Mouse (Mus musculus) spleen, adult 2 months (tissue): ENCODE results near the gene Apbb2. TPM values are rescaled to one million over a fixed set of nuclear protein-coding genes. Genes with fewer than 3 reads are reported as not detected.

ENCODE experiments used
- DNase-seq, 2 experiments: peaks; one replicate each; pipeline versions ENCODE4 v3.0.0 to v3.0.0-alpha.2; 2012 to 2021; ENCODE audit warnings: low spot score in 2 of 2, low read depth in 1 of 2
- H3K27ac ChIP-seq: fragments of 200-500 bp; 2 replicates; pipeline ENCODE4 v1.5.1; 2012; ENCODE audit warnings: low read length, inconsistent platforms; ENCODE audit not compliant: insufficient read depth
- H3K27me3 ChIP-seq: fragments of 200-500 bp; 2 replicates; pipeline ENCODE4 v1.6.1; 2012; ENCODE audit warnings: mild to moderate bottlenecking, moderate library complexity, low read length, inconsistent platforms; ENCODE audit not compliant: control insufficient read depth, insufficient read depth
- H3K36me3 ChIP-seq: fragments of 200-500 bp; 2 replicates; pipeline ENCODE4 v1.6.1; 2012; ENCODE audit warnings: mild to moderate bottlenecking, low read length, inconsistent platforms; ENCODE audit not compliant: control insufficient read depth, insufficient read depth
- H3K4me1 ChIP-seq: fragments of 200-500 bp; 2 replicates; pipeline ENCODE4 v1.6.1; 2011; ENCODE audit warnings: inconsistent platforms; ENCODE audit not compliant: control insufficient read depth, insufficient read depth, insufficient read length
- H3K4me3 ChIP-seq: fragments of 200-500 bp; 2 replicates; pipeline ENCODE4 v1.5.1; 2011; ENCODE audit warnings: mild to moderate bottlenecking, inconsistent platforms; ENCODE audit not compliant: insufficient read depth, insufficient read length; ENCODE audit errors: extremely low read depth
- CTCF ChIP-seq: fragments of 200-500 bp; IDR thresholded peaks from 2 replicates; pipeline ENCODE4 v1.5.1; 2011; ENCODE audit warnings: mild to moderate bottlenecking, inconsistent platforms; ENCODE audit not compliant: insufficient read depth, insufficient read length, insufficient replicate concordance; ENCODE audit errors: extremely low read depth
- POLR2A ChIP-seq: fragments of 200-500 bp; IDR thresholded peaks from 2 replicates; pipeline ENCODE4 v1.6.1; 2011; ENCODE audit warnings: low read depth, low read length, inconsistent platforms
- WGBS: fragments of 180-500 bp; shearing (Covaris S2); methylation state at CpG from one replicate; pipeline ENCODE4 v1.1.7; 2018; 5-methylcytosine and 5-hydroxymethylcytosine counted together
- polyA plus RNA-seq: library from polyadenylated mRNA; depleted of rRNA; stranded (reverse); fragments of >200 nt; gene quantifications from 2 replicates; pipeline ENCODE4 v1.2.3, GENCODE M21; 2012

Apbb2 gene
- polyA plus RNA-seq, 1 experiment, result 2.6 TPM

DNA sequence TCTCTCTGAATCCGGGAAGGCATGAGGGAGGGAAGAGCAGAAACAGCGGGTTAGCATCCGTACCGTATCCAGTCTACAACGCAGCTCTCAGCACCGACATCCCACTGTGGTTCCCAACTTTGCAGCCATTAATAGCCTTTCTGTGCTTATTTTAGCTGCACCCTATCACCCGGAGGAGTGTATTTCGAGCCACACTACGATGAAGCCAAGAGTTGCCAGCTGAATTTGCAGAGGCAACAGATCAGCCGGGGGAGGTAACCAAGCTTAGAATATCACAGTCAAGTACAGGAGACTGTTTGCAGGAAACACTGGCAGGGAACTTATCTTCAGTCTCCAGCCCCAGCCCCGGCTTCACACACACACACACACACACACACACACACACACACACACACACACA lies 295.0 kb downstream of the Apbb2 start:
- Histone ChIP-seq H3K27me3 (no peaks in the 10 kb centered on the region), H3K36me3 (no peaks in the 10 kb centered on the region), H3K4me3 (no peak overlapping the region), H3K27ac (no peak overlapping the region), H3K4me1 (no peaks in the 10 kb centered on the region)
- WGBS, result 41% methylated on average over 11 of the region's 11 CpGs
- no peak for DNase-seq
- TF ChIP-seq CTCF (no peak), POLR2A (no peak)

DNA sequence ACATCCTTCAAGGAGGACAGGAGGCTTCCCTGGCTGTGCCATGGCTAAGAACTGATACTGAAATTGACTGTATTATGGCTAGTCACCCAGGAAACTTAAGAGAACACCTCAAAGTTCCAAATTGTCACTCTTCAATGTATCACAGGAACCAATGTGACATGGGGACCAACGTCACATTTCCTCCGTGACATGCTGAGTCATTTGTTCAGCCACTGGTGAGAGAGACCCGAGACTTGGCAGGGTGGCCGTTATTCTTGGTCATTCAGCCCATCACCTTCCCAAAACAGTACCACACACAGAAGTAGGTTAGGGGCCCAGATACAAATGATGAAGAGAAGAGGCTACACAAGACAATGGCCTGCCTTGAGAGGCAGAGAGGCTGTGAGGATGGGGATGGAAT lies 295.5 kb downstream of the Apbb2 start:
- Histone ChIP-seq H3K4me1 (no peaks in the 10 kb centered on the region), H3K27ac (no peak overlapping the region), H3K36me3 (no peaks in the 10 kb centered on the region), H3K4me3 (no peak overlapping the region), H3K27me3 (no peaks in the 10 kb centered on the region)
- WGBS, result 28% methylated on average over 4 of the region's 4 CpGs
- DNase-seq, result no peak
- TF ChIP-seq POLR2A (no peak), CTCF (no peak)

DNA sequence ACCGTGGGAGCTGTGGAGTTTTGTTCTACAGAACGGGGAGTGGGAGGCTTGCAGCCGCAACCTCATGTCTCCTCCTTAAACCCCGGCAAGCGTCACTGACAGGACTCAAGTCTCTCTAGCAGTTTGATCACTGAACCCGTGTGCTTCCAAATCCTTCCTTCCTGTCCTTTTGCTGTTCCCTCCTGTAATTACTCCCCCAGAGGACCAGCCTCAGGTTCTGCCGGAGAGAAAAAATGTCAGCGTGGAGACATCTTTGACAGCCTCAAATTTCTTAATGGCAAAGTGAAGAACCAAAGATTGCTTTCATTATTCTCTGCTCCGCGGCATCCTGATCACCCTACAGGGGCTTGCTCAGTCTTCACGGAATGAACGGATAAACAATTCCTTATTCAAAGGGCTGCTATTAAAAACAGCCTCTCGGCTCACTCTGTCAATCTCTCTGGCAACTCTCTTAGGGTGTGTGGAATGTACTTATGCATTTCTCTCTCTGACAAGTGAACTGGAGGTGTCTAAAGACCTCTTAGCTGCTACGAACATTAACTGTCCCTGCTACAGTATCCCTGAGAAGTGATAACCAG lies 298.7 kb downstream of the Apbb2 start:
- no peak for DNase-seq
- H3K36me3 ChIP-seq, result no peaks in the 10 kb centered on the region
- 89% methylated on average over 14 of the region's 14 CpGs for WGBS
- H3K27me3 ChIP-seq, result no peaks in the 10 kb centered on the region
- H3K27ac ChIP-seq, result no peak overlapping the region
- H3K4me3 ChIP-seq, result no peak overlapping the region
- no peaks in the 10 kb centered on the region for H3K4me1 ChIP-seq
- TF ChIP-seq POLR2A (no peak), CTCF (no peak)

DNA sequence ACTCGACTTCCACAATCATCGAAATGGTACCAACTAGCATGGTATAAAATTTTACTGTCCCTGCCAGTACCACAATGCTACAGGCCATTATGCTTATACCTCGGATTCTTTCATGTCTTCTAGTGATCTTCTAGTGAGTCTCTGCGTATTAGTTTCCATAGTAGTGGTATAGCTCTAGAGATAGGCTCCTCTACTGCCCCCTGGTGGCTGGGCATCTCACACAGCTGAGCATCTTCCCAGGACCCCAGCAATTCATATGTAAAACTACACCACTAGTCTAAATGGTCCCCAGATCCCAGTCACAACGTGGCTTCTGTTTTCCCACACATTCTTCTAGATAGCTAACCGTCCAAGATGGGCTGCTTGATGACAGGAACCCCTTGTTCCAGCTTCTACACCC lies 299.2 kb downstream of the Apbb2 start:
- peak; percentile 30; the same call in 1 of the 2 replicates for TF ChIP-seq CTCF
- TF ChIP-seq POLR2A, result no peak
- H3K4me1 ChIP-seq, result no peaks in the 10 kb centered on the region

DNA sequence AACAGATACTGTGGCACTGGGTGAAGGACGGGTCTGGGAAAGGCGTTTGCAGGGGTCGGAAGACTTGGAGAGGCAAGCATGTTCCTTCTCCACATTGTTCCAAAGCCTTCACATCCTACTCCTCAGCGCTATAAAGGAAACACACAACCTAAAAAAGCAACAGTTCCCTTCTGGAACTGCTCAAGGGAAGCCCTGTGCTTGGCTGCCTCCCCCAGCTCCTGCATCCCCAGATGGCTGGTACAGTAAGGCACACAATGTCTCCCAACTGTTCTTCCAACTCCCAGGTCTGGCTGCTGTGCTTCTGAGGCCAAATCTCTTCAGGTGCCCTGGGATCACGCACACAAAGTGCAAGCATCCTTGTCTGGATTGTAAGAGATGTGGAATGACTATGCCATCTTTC lies 302.8 kb downstream of the Apbb2 start:
- Histone ChIP-seq H3K27me3 (no peaks in the 10 kb centered on the region), H3K36me3 (no peaks in the 10 kb centered on the region), H3K4me3 (no peak overlapping the region), H3K27ac (no peak overlapping the region), H3K4me1 (no peaks in the 10 kb centered on the region)
- WGBS, result 94% methylated on average over 5 of the region's 5 CpGs
- no peak for DNase-seq
- TF ChIP-seq POLR2A (no peak), CTCF (no peak)

More for the DNA sequence above, 299.2 kb downstream of the Apbb2 start:
- H3K36me3 ChIP-seq, result no peaks in the 10 kb centered on the region
- no peak overlapping the region for H3K4me3 ChIP-seq
- DNase-seq, result peak; percentile 18 to 62
- WGBS, result 55% methylated on average over 6 of the region's 6 CpGs
- H3K27me3 ChIP-seq, result no peaks in the 10 kb centered on the region
- no peak overlapping the region for H3K27ac ChIP-seq

DNA sequence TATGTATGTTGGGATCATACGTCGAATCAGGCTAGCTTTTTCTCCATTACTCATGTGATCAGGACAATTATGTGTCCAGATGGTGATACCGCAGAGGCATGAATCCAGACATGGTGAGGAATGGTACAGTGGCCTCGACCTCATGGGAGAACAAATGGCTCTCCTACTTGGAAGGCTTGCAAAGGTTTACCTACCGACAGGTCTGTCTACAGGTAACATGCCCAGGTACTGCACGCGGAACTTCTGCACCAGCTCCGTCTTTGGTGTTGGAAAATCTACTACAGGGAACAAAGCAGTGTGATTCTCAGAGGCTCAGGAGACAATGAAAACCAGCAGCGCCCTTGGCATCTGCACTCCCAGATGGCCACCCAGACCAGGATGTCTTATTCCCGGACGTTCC lies 307.8 kb downstream of the Apbb2 start:
- H3K27ac ChIP-seq, result no peak overlapping the region
- H3K4me3 ChIP-seq, result no peak overlapping the region

DNA sequence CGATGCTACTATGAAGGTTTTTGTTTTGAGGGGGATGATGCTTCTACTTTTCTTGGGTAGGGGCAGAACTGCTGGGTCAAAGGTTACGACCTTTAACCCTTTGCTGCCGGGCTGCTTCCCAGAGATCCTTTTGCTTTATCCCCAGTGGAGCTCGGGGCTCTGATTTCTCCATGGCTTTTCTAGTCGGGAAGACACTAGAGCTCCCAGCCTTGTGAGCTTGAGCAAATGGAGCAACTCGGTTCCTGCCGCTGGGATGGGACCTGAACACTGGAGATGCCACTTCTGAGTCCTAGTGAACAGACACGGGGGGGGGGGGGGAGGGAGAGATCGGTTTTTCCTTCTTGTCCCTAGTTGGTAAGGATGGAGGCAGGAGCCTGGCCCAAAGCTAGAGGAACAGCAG lies 308.3 kb downstream of the Apbb2 start:
- Histone ChIP-seq H3K4me3 (no peak overlapping the region), H3K27me3 (no peaks in the 10 kb centered on the region), H3K4me1 (no peaks in the 10 kb centered on the region), H3K36me3 (no peaks in the 10 kb centered on the region), H3K27ac (no peak overlapping the region)
- no peak for TF ChIP-seq CTCF
- no peak for TF ChIP-seq POLR2A
- 92% methylated on average over 9 of the region's 9 CpGs for WGBS
- no peak for DNase-seq

More for the DNA sequence above, 307.8 kb downstream of the Apbb2 start:
- TF ChIP-seq CTCF (no peak), POLR2A (no peak)
- H3K4me1 ChIP-seq, result no peaks in the 10 kb centered on the region
- no peaks in the 10 kb centered on the region for H3K36me3 ChIP-seq
- H3K27me3 ChIP-seq, result no peaks in the 10 kb centered on the region
- WGBS, result 96% methylated on average over 11 of the region's 11 CpGs
- DNase-seq, result no peak
